Mouse (Mus musculus) cortical plate, adult 2 months (tissue): ENCODE measurements at regions not wholly inside any gene's neighbourhood (a gene's known extent, or its start where the extent isn't known, plus 50 kb on each side); places are given as distances from the start of the nearest gene placed in this dataset.

Source experiments
- CTCF ChIP-seq: fragments of 200-500 bp; IDR thresholded peaks from 2 replicates; pipeline ENCODE4 v1.5.1; 2011; ENCODE audit warnings: mild to moderate bottlenecking, control low read depth, low read length; ENCODE audit not compliant: insufficient read depth; ENCODE audit errors: extremely low read depth
- POLR2A ChIP-seq: fragments of 200-500 bp; IDR thresholded peaks from 2 replicates; pipeline ENCODE4 v1.6.1; 2011; ENCODE audit warnings: mild to moderate bottlenecking, low read length, control low read depth; ENCODE audit not compliant: insufficient read depth; ENCODE audit errors: extremely low read depth

- TF ChIP-seq CTCF: no peak
- no peak for TF ChIP-seq POLR2A
Observed at GRCm38 (mm10) chr4:106157451-106158179, 158.4 kb upstream of the Usp24 start.
